Mouse (Mus musculus): ENCODE measurements around the gene Astn2. TPM values are rescaled to one million over a fixed set of nuclear protein-coding genes. Genes with fewer than 3 reads are reported as not detected.
"Not testable (repeated sequence)": the region's sequence is repeated elsewhere in the genome, so short reads cannot be mapped to it uniquely, and the experiment has no call there.

Astn2 gene
- polyA plus RNA-seq, 1 experiment, result not detected

DNA sequence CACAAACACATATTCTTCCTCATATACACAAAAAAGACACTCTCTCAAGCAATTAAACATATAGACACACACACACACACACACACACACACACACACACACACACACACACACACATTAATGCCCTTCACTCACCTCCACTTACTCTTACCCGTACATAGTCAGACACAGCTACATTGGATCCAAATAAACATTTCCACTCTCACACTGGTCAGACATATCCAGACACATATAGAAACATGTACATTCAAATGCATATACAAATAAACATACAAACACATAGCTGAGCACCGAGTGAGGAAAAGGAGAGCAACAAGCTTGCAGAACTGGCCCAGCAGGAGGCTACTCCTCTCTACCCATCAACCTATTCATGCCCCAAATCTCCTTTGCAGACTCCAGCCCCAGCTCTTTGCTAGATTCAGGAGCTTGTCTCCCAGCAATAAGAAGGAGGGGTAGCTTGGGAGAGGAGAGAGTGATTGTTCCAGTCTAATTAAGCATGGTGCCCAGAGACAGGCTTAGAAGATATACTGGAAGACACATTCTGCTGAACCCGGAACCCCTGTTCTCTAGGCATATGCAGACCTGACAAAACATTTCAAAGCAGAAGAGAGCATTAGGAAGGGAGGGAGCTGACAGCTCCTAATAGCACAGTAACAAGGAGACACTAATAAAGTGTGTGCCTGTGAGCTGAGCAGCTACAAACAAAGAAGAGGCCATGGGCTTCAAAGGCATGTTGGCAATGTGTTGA is 718.0 kb downstream of the Astn2 start:
- no peaks in the 10 kb centered on the region for H3K36me3 ChIP-seq (ENCODE audit: control insufficient read depth, insufficient read depth)
- no peak overlapping the region for H3K4me3 ChIP-seq
- H3ac ChIP-seq (ENCODE audit: control insufficient read depth, insufficient read length), result no peak overlapping the region
- no peak overlapping the region for H3K4me2 ChIP-seq (ENCODE audit: low read depth)
- H3K79me2 ChIP-seq (ENCODE audit: control insufficient read depth, insufficient read depth), result no peaks in the 10 kb centered on the region
- no peak for TF ChIP-seq MYOG (IDR thresholded peaks at IDR 0.05; ENCODE audit: control insufficient read depth in 1 of 3, insufficient read depth in 1 of 3, insufficient read length in 2 of 3, low read depth in 2 of 3)
- TF ChIP-seq MAX (IDR thresholded peaks at IDR 0.05; ENCODE audit: low read depth), result no peak
- no peak for TF ChIP-seq CEBPB (IDR thresholded peaks at IDR 0.05; ENCODE audit: insufficient read depth, poor library complexity, severe bottlenecking)
- TF ChIP-seq POLR2A (IDR thresholded peaks at IDR 0.05; ENCODE audit: insufficient read length, low read depth), result no peak
- TF ChIP-seq MYOD1 (IDR thresholded peaks at IDR 0.05; ENCODE audit: control insufficient read depth in 1 of 3, insufficient read length in 2 of 3, low read depth in 2 of 3), result no peak
- no peak for TF ChIP-seq E2F4 (IDR thresholded peaks at IDR 0.05; ENCODE audit: insufficient read depth)
- TF ChIP-seq REST (IDR thresholded peaks at IDR 0.05; ENCODE audit: insufficient read depth, insufficient read length), result no peak
- TF ChIP-seq POLR2AphosphoS2 (IDR thresholded peaks at IDR 0.05; ENCODE audit: insufficient read length, low read depth), result no peak
- no peak for TF ChIP-seq SRF (IDR thresholded peaks at IDR 0.05; ENCODE audit: control insufficient read depth, insufficient read length, low read depth)
- TF ChIP-seq USF1 (IDR thresholded peaks at IDR 0.05; ENCODE audit: low read depth), result no peak
- no peak for TF ChIP-seq TCF12 (IDR thresholded peaks at IDR 0.05; ENCODE audit: insufficient read depth, poor library complexity, severe bottlenecking)
- no peak for TF ChIP-seq TCF3 (IDR thresholded peaks at IDR 0.05; ENCODE audit: insufficient read length, low read depth)
- no peaks in the 10 kb centered on the region for H3K27me3 ChIP-seq (ENCODE audit: control insufficient read depth, insufficient read depth, insufficient read length)

DNA sequence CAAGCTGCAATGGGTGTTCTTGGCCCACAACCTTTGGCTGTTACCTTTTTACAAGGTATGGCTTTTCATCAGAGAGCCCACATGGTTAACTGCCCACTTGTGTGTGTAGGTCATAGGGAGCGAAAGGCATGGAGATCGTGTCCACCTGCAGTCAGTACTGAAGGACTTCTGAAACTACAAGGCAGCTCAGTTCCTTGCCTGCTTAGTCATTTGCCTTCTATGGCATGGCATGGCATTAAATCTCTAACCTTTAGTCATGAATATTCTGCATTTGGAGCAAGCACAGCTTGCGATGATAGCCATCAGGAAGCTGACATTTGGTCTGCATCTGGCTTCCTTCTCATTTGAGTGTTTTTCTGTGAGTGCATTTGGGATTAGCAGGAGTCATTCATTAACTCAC is 720.0 kb downstream of the Astn2 start:
- H3ac ChIP-seq (ENCODE audit: control insufficient read depth, insufficient read length), result no peak overlapping the region
- H3K27me3 ChIP-seq (ENCODE audit: control insufficient read depth, insufficient read depth, insufficient read length), result no peaks in the 10 kb centered on the region
- no peak for TF ChIP-seq SRF (IDR thresholded peaks at IDR 0.05; ENCODE audit: control insufficient read depth, insufficient read length, low read depth)
- no peaks in the 10 kb centered on the region for H3K79me2 ChIP-seq (ENCODE audit: control insufficient read depth, insufficient read depth)
- H3K4me2 ChIP-seq (ENCODE audit: low read depth), result no peak overlapping the region
- no peak overlapping the region for H3K4me3 ChIP-seq
- no peaks in the 10 kb centered on the region for H3K36me3 ChIP-seq (ENCODE audit: control insufficient read depth, insufficient read depth)

DNA sequence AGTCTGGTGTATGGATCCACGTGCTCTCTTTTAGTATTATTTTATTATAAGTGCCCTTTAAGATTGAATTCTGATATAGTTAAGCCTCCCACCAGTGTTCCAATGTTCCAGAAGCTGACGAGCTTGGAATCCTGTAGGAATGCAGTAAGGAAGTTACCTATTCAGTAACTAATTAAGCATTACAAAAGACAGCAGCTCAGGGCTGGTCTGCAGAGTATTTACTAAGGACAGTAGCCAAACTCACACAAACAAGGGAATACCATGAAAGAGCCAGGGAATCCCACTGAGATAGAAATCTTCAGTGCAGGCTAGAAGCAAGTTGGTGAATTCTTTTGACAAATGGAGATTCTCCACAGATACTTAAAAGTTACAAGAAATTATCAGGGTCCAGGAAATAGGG is 724.6 kb downstream of the Astn2 start:
- not testable (repeated sequence) for H3K4me3 ChIP-seq; H3K79me2 ChIP-seq (ENCODE audit: control insufficient read depth, insufficient read depth)

DNA sequence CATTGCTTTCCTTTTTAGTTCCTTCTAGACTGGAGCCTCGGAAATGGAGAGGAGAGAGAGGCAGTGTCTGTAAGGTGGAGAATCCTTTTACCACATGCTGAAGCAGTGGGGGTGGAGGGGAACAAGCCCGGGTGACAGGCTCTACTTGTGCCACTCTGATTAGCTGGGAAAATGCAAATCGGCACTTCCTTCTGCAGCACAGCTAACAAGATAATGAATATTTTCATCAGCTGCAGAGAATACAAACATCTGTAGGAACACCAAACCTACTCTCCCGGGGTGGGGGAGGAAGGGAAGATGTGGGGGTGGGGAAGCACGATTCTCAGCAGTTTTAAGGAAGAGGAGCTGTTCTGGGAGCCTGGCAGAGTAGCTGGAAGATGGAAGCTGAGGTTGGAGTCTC is 725.5 kb downstream of the Astn2 start:
- no peaks in the 10 kb centered on the region for H3K36me3 ChIP-seq (ENCODE audit: control insufficient read depth, insufficient read depth)
- H3K79me2 ChIP-seq (ENCODE audit: control insufficient read depth, insufficient read depth), result no peaks in the 10 kb centered on the region
- TF ChIP-seq SRF (IDR thresholded peaks at IDR 0.05; ENCODE audit: control insufficient read depth, insufficient read length, low read depth) (no peak), MYOG (IDR thresholded peaks at IDR 0.05; ENCODE audit: control insufficient read depth in 1 of 3, insufficient read depth in 1 of 3, insufficient read length in 2 of 3, low read depth in 2 of 3) (no peak), POLR2A (IDR thresholded peaks at IDR 0.05; ENCODE audit: insufficient read length, low read depth) (no peak), MYOD1 (IDR thresholded peaks at IDR 0.05; ENCODE audit: control insufficient read depth in 1 of 3, insufficient read length in 2 of 3, low read depth in 2 of 3) (no peak), POLR2AphosphoS2 (IDR thresholded peaks at IDR 0.05; ENCODE audit: insufficient read length, low read depth) (no peak), MAX (IDR thresholded peaks at IDR 0.05; ENCODE audit: low read depth) (no peak), USF1 (IDR thresholded peaks at IDR 0.05; ENCODE audit: low read depth) (no peak), REST (IDR thresholded peaks at IDR 0.05; ENCODE audit: insufficient read depth, insufficient read length) (no peak), TCF12 (IDR thresholded peaks at IDR 0.05; ENCODE audit: insufficient read depth, poor library complexity, severe bottlenecking) (no peak), E2F4 (IDR thresholded peaks at IDR 0.05; ENCODE audit: insufficient read depth) (no peak), TCF3 (IDR thresholded peaks at IDR 0.05; ENCODE audit: insufficient read length, low read depth) (no peak), CEBPB (IDR thresholded peaks at IDR 0.05; ENCODE audit: insufficient read depth, poor library complexity, severe bottlenecking) (no peak)
- H3K4me3 ChIP-seq, result no peak overlapping the region
- no peak overlapping the region for H3K4me2 ChIP-seq (ENCODE audit: low read depth)
- H3ac ChIP-seq (ENCODE audit: control insufficient read depth, insufficient read length), result no peak overlapping the region
- H3K27me3 ChIP-seq (ENCODE audit: control insufficient read depth, insufficient read depth, insufficient read length), result no peaks in the 10 kb centered on the region

More for the DNA sequence above, 724.6 kb downstream of the Astn2 start:
- H3K4me2 ChIP-seq (ENCODE audit: low read depth); H3K27me3 ChIP-seq (ENCODE audit: control insufficient read depth, insufficient read depth, insufficient read length); H3ac ChIP-seq (ENCODE audit: control insufficient read depth, insufficient read length); H3K36me3 ChIP-seq (ENCODE audit: control insufficient read depth, insufficient read depth): not testable (repeated sequence)

DNA sequence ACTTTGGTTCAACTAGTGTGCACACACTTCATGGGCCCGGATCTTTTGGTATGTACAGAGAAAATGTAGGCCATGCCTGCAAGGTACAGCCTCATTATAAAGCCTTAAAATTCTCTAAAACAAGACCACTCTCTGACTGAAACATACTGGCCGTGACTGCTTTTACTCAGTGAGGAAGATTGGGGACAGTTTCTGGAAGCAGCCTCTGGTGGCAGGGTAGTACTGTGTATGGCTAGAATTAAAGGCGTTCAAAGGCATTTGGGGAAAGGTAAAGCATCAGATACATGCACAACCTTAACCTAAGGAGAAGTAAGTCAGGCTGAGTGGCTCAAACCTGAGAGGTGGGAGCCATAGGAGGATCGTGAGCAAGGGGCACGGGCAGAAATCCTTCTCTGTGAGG is 725.9 kb downstream of the Astn2 start:
- no peaks in the 10 kb centered on the region for H3K36me3 ChIP-seq (ENCODE audit: control insufficient read depth, insufficient read depth)
- no peak overlapping the region for H3K4me2 ChIP-seq (ENCODE audit: low read depth)
- no peaks in the 10 kb centered on the region for H3K79me2 ChIP-seq (ENCODE audit: control insufficient read depth, insufficient read depth)
- TF ChIP-seq CEBPB (IDR thresholded peaks at IDR 0.05; ENCODE audit: insufficient read depth, poor library complexity, severe bottlenecking), result no peak
- no peak for TF ChIP-seq E2F4 (IDR thresholded peaks at IDR 0.05; ENCODE audit: insufficient read depth)
- TF ChIP-seq TCF3 (IDR thresholded peaks at IDR 0.05; ENCODE audit: insufficient read length, low read depth), result no peak
- no peak for TF ChIP-seq SRF (IDR thresholded peaks at IDR 0.05; ENCODE audit: control insufficient read depth, insufficient read length, low read depth)
- TF ChIP-seq TCF12 (IDR thresholded peaks at IDR 0.05; ENCODE audit: insufficient read depth, poor library complexity, severe bottlenecking), result no peak
- no peaks in the 10 kb centered on the region for H3K27me3 ChIP-seq (ENCODE audit: control insufficient read depth, insufficient read depth, insufficient read length)
- H3K4me3 ChIP-seq, result no peak overlapping the region
- no peak overlapping the region for H3ac ChIP-seq (ENCODE audit: control insufficient read depth, insufficient read length)

Data from myocyte (in vitro differentiated cells).